In genomic region chr12:4509591-4510061, GRCm38 (mm10) we compare ENCODE assay signal across 8 mouse cellular contexts. TPM values are rescaled to one million over a fixed set of nuclear protein-coding genes. Genes with fewer than 3 reads are reported as not detected.
DNase-seq lines count a peak whose midpoint lies in the region; ATAC-seq and TF ChIP-seq lines count a peak whose summit lies in the region.

No protein-coding gene starts in this region.

- H3K9ac ChIP-seq in forebrain, embryonic 11.5 days (ENCODE audit: low read length), result no peak overlapping the region
- H3K9ac ChIP-seq in kidney, embryonic 15.5 days, result no peak overlapping the region
- H3K9ac ChIP-seq in lung, postnatal 0 days (replicated peaks; ENCODE audit: low read depth), result no peak overlapping the region

- no peak for TF ChIP-seq CTCF in lung, postnatal 0 days (IDR thresholded peaks at IDR 0.05)

- no peaks in the 10 kb centered on the region for H3K27me3 ChIP-seq in forebrain, embryonic 11.5 days (ENCODE audit: control insufficient read depth, insufficient read depth, low read length)
- no peaks in the 10 kb centered on the region for H3K27me3 ChIP-seq in kidney, embryonic 15.5 days
- no peaks in the 10 kb centered on the region for H3K27me3 ChIP-seq in lung, postnatal 0 days (replicated peaks; ENCODE audit: insufficient read depth, low read length)

- H3K36me3 ChIP-seq in forebrain, embryonic 11.5 days (ENCODE audit: control insufficient read depth, insufficient read depth, low read length), result no peaks in the 10 kb centered on the region
- no peaks in the 10 kb centered on the region for H3K36me3 ChIP-seq in kidney, embryonic 15.5 days
- no peaks in the 10 kb centered on the region for H3K36me3 ChIP-seq in lung, postnatal 0 days (ENCODE audit: insufficient read depth, low read length)

- no peak for TF ChIP-seq EP300 in lung, postnatal 0 days (IDR thresholded peaks at IDR 0.05)

- H3K4me1 ChIP-seq in forebrain, embryonic 11.5 days (replicated peaks; ENCODE audit: control insufficient read depth, insufficient read depth, low read length), result 0 out of 2 replicates have a peak, but pooled peaks cover 1% of the 10 kb centered on the region
- peaks cover 5% of the 10 kb centered on the region; the same call in 1 of the 2 replicates for H3K4me1 ChIP-seq in kidney, embryonic 15.5 days
- no peaks in the 10 kb centered on the region for H3K4me1 ChIP-seq in lung, postnatal 0 days (ENCODE audit: insufficient read depth, low read depth, low read length)

- H3K9me3 ChIP-seq in forebrain, embryonic 11.5 days (ENCODE audit: control insufficient read depth, low read length), result no peaks in the 10 kb centered on the region
- H3K9me3 ChIP-seq in kidney, embryonic 15.5 days (replicated peaks), result no peaks in the 10 kb centered on the region
- no peaks in the 10 kb centered on the region for H3K9me3 ChIP-seq in lung, postnatal 0 days (ENCODE audit: low read length)

- WGBS in forebrain, embryonic 11.5 days, result 28% methylated on average over 12 of the region's 12 CpGs
- WGBS in kidney, embryonic 15.5 days, result 48% methylated on average over 12 of the region's 12 CpGs
- 73% methylated on average over 12 of the region's 12 CpGs for WGBS in lung, postnatal 0 days

- 0 out of 2 replicates have a peak, but pooled peaks have one; percentile 33 for ATAC-seq in forebrain, embryonic 11.5 days (replicated peaks; ENCODE audit: low FRiP score)
- 0 out of 2 replicates have a peak, but pooled peaks have one; percentile 52 for ATAC-seq in kidney, embryonic 15.5 days (replicated peaks; ENCODE audit: low FRiP score)
- ATAC-seq in lung, postnatal 0 days, result no peak

- H3K4me3 ChIP-seq in forebrain, embryonic 11.5 days (ENCODE audit: low read depth, low read length), result no peak overlapping the region
- H3K4me3 ChIP-seq in kidney, embryonic 15.5 days (replicated peaks), result peak overlapping the region; percentile 11; the same call in 1 of the 2 replicates
- H3K4me3 ChIP-seq in lung, postnatal 0 days (ENCODE audit: low read depth, low read length), result no peak overlapping the region

- H3K27ac ChIP-seq in forebrain, embryonic 11.5 days (ENCODE audit: low read depth, low read length), result peak overlapping the region; percentile 31; the same call in 1 of the 2 replicates
- H3K27ac ChIP-seq in kidney, embryonic 15.5 days, result peak overlapping the region; percentile 72
- no peak overlapping the region for H3K27ac ChIP-seq in lung, postnatal 0 days (ENCODE audit: low read length)

- peak; percentile 28 for DNase-seq in layer of hippocampus, adult 11-12 months (ENCODE audit: low spot score)
- no peak for DNase-seq in layer of hippocampus, adult 8-10 months (ENCODE audit: low spot score in 2 of 2)
- DNase-seq in forebrain, embryonic 11.5 days (ENCODE audit: low spot score), result no peak
- DNase-seq in retina, adult 2 months (ENCODE audit: low read depth, low spot score), result peak; percentile 83
- no peak for DNase-seq in cerebellum, adult 11-12 months
- no peak for DNase-seq in lung, postnatal 0 days (ENCODE audit: low spot score)
- no peak for DNase-seq in spleen, postnatal 36 days (ENCODE audit: low spot score in 2 of 2)

- peak overlapping the region; percentile 31; the same call in 1 of the 2 replicates for H3K4me2 ChIP-seq in forebrain, embryonic 11.5 days (ENCODE audit: low read depth, low read length, severe bottlenecking)
- peak overlapping the region; percentile 35 for H3K4me2 ChIP-seq in kidney, embryonic 15.5 days
- no peak overlapping the region for H3K4me2 ChIP-seq in lung, postnatal 0 days (replicated peaks; ENCODE audit: low read depth, low read length)

RNA-seq across cellular contexts. Expression of gene Ncoa1, which starts 32.6 kb away (rescaled TPM):
- total RNA-seq in layer of hippocampus, adult 8-10 months (2022), result 100 to 1,000 TPM; 116 to 149 (median 137) TPM
- 9.0 and 9.2 TPM in 2 replicates for polyA plus RNA-seq in forebrain, embryonic 11.5 days (2014; fragmentation: Nextera tagmentation; extraction: Ambion mirVana)
- polyA plus RNA-seq in kidney, embryonic 15.5 days (2015; fragmentation: Nextera tagmentation; extraction: Ambion mirVana), result 5.4 and 6.9 TPM in 2 replicates
- polyA plus RNA-seq in lung, postnatal 0 days (2015; fragmentation: Nextera tagmentation; extraction: Ambion mirVana), result 9.6 and 12.4 TPM in 2 replicates

Comparison
In these comparisons a context has a peak if more than half of its experiments do, and no peak if none do; other contexts are left out.
1. DNase-seq: peak in layer of hippocampus, adult 11-12 months (single experiment) and retina, adult 2 months (single experiment); none in layer of hippocampus, adult 8-10 months (0 of 2), forebrain, embryonic 11.5 days (single experiment), cerebellum, adult 11-12 months (single experiment), lung, postnatal 0 days (single experiment) and spleen, postnatal 36 days (0 of 2).